ENCODE assay signal across 16 mouse cellular contexts in genomic region chr8:90245187-90245586, GRCm38 (mm10).
A peak's percentile ranks its signal among the peaks of the same experiment; 100 is the strongest.
DNase-seq lines count a peak whose midpoint lies in the region; ATAC-seq lines count a peak whose summit lies in the region.
"Had no signal": no experiment of that assay in that cellular context is flagged by ENCODE, and none has a peak within 500 bp of the region (broad histone marks: within the 10 kb centered on the region; RNA-seq: fewer than 3 reads in every experiment).

No protein-coding gene starts in this region.

- no peak overlapping the region for H3K9ac ChIP-seq in forebrain, embryonic 12.5 days
- no peak overlapping the region for H3K9ac ChIP-seq in forebrain, embryonic 15.5 days (replicated peaks)
- H3K9ac ChIP-seq in hindbrain, embryonic 16.5 days (ENCODE audit: low read depth, low read length) = no peak overlapping the region
- H3K9ac ChIP-seq in midbrain, embryonic 16.5 days (ENCODE audit: low read depth, low read length) = no peak overlapping the region
- no peak overlapping the region for H3K9ac ChIP-seq in heart, embryonic 11.5 days (ENCODE audit: low read depth, low read length)
- H3K9ac ChIP-seq in kidney, embryonic 16.5 days (replicated peaks; ENCODE audit: low read length) = no peak overlapping the region
- H3K9ac ChIP-seq: embryonic facial prominence, embryonic 15.5 days; intestine, embryonic 15.5 days; liver, postnatal 0 days had no signal

- ATAC-seq in forebrain, embryonic 12.5 days (ENCODE audit: low FRiP score) = no peak
- ATAC-seq in forebrain, embryonic 15.5 days (replicated peaks) = no peak
- no peak for ATAC-seq in hindbrain, embryonic 16.5 days
- no peak for ATAC-seq in midbrain, embryonic 16.5 days
- ATAC-seq in heart, embryonic 11.5 days (replicated peaks; ENCODE audit: insufficient number of reproducible peaks, low FRiP score, low TSS enrichment) = no peak
- no peak for ATAC-seq in kidney, embryonic 16.5 days (ENCODE audit: low FRiP score, low TSS enrichment)
- ATAC-seq: intestine, embryonic 15.5 days; liver, postnatal 0 days had no signal

- H3K4me2 ChIP-seq in forebrain, embryonic 12.5 days = peak overlapping the region; percentile 10; the same call in 1 of the 2 replicates
- no peak overlapping the region for H3K4me2 ChIP-seq in forebrain, embryonic 15.5 days (replicated peaks)
- H3K4me2 ChIP-seq in hindbrain, embryonic 16.5 days (ENCODE audit: low read length) = no peak overlapping the region
- no peak overlapping the region for H3K4me2 ChIP-seq in midbrain, embryonic 16.5 days (ENCODE audit: low read length)
- no peak overlapping the region for H3K4me2 ChIP-seq in heart, embryonic 11.5 days
- no peak overlapping the region for H3K4me2 ChIP-seq in kidney, embryonic 16.5 days (replicated peaks; ENCODE audit: low read depth, low read length)
- H3K4me2 ChIP-seq: embryonic facial prominence, embryonic 15.5 days; intestine, embryonic 15.5 days had no signal

- DNase-seq in heart, postnatal 4 days = no peak
- DNase-seq in layer of hippocampus, postnatal 36 days = no peak
- DNase-seq: liver, postnatal 0 days; lung, postnatal 36 days; thymus, adult 18-20 months had no signal

- H3K9me3 ChIP-seq in forebrain, embryonic 12.5 days = no peaks in the 10 kb centered on the region
- no peaks in the 10 kb centered on the region for H3K9me3 ChIP-seq in forebrain, embryonic 15.5 days
- H3K9me3 ChIP-seq in hindbrain, embryonic 16.5 days (ENCODE audit: control insufficient read depth, low read length) = no peaks in the 10 kb centered on the region
- no peaks in the 10 kb centered on the region for H3K9me3 ChIP-seq in midbrain, embryonic 16.5 days (replicated peaks; ENCODE audit: control insufficient read depth, low read length, poor library complexity, severe bottlenecking)
- no peaks in the 10 kb centered on the region for H3K9me3 ChIP-seq in heart, embryonic 11.5 days (replicated peaks; ENCODE audit: control insufficient read depth, low read length)
- H3K9me3 ChIP-seq in kidney, embryonic 16.5 days (ENCODE audit: low read length) = no peaks in the 10 kb centered on the region
- H3K9me3 ChIP-seq: embryonic facial prominence, embryonic 15.5 days; intestine, embryonic 15.5 days had no signal

- peaks cover 14% of the 10 kb centered on the region for H3K27me3 ChIP-seq in forebrain, embryonic 12.5 days
- no peaks in the 10 kb centered on the region for H3K27me3 ChIP-seq in forebrain, embryonic 15.5 days
- no peaks in the 10 kb centered on the region; the same call in 1 of the 2 replicates for H3K27me3 ChIP-seq in hindbrain, embryonic 16.5 days (replicated peaks; ENCODE audit: control insufficient read depth, insufficient read depth, low read length)
- no peaks in the 10 kb centered on the region for H3K27me3 ChIP-seq in midbrain, embryonic 16.5 days (ENCODE audit: control insufficient read depth, insufficient read depth, low read depth, low read length)
- H3K27me3 ChIP-seq in heart, embryonic 11.5 days (ENCODE audit: control insufficient read depth, insufficient read depth, low read length) = no peaks in the 10 kb centered on the region
- no peaks in the 10 kb centered on the region for H3K27me3 ChIP-seq in kidney, embryonic 16.5 days (ENCODE audit: insufficient read depth, low read length)
- H3K27me3 ChIP-seq: embryonic facial prominence, embryonic 15.5 days; intestine, embryonic 15.5 days had no signal

- H3K4me1 ChIP-seq in forebrain, embryonic 12.5 days = peaks cover 53% of the 10 kb centered on the region
- peaks cover 48% of the 10 kb centered on the region for H3K4me1 ChIP-seq in forebrain, embryonic 15.5 days
- H3K4me1 ChIP-seq in hindbrain, embryonic 16.5 days (ENCODE audit: control insufficient read depth, insufficient read depth, low read depth, low read length) = peaks cover 9% of the 10 kb centered on the region
- peaks cover 16% of the 10 kb centered on the region for H3K4me1 ChIP-seq in midbrain, embryonic 16.5 days (ENCODE audit: control insufficient read depth, insufficient read depth, low read length)
- H3K4me1 ChIP-seq in heart, embryonic 11.5 days (ENCODE audit: control insufficient read depth, insufficient read depth, low read length) = no peaks in the 10 kb centered on the region
- 0 out of 2 replicates have a peak, but pooled peaks cover 3% of the 10 kb centered on the region for H3K4me1 ChIP-seq in kidney, embryonic 16.5 days (ENCODE audit: insufficient read depth, low read length)
- H3K4me1 ChIP-seq: intestine, embryonic 15.5 days had no signal

- H3K36me3 ChIP-seq in forebrain, embryonic 12.5 days (replicated peaks) = peaks cover 19% of the 10 kb centered on the region
- H3K36me3 ChIP-seq in forebrain, embryonic 15.5 days = 0 out of 2 replicates have a peak, but pooled peaks cover 4% of the 10 kb centered on the region
- peaks cover 5% of the 10 kb centered on the region; the same call in 1 of the 2 replicates for H3K36me3 ChIP-seq in hindbrain, embryonic 16.5 days (ENCODE audit: control insufficient read depth, insufficient read depth, low read length)
- peaks cover 6% of the 10 kb centered on the region for H3K36me3 ChIP-seq in midbrain, embryonic 16.5 days (ENCODE audit: control insufficient read depth, insufficient read depth, low read length)
- H3K36me3 ChIP-seq in heart, embryonic 11.5 days (ENCODE audit: control insufficient read depth, insufficient read depth, low read length) = no peaks in the 10 kb centered on the region
- H3K36me3 ChIP-seq in kidney, embryonic 16.5 days (ENCODE audit: insufficient read depth, low read length) = peaks cover 13% of the 10 kb centered on the region
- H3K36me3 ChIP-seq: embryonic facial prominence, embryonic 15.5 days; intestine, embryonic 15.5 days had no signal

- peak overlapping the region; percentile 67 for H3K27ac ChIP-seq in forebrain, embryonic 12.5 days
- H3K27ac ChIP-seq in forebrain, embryonic 15.5 days (replicated peaks) = peak overlapping the region; percentile 70
- peak overlapping the region; percentile 39; the same call in 1 of the 2 replicates for H3K27ac ChIP-seq in hindbrain, embryonic 16.5 days (ENCODE audit: low read depth, low read length)
- peak overlapping the region; percentile 46; the same call in 1 of the 2 replicates for H3K27ac ChIP-seq in midbrain, embryonic 16.5 days (ENCODE audit: low read length)
- no peak overlapping the region for H3K27ac ChIP-seq in heart, embryonic 11.5 days (ENCODE audit: low read depth, low read length)
- no peak overlapping the region for H3K27ac ChIP-seq in kidney, embryonic 16.5 days (ENCODE audit: low read length)
- H3K27ac ChIP-seq: embryonic facial prominence, embryonic 15.5 days; heart, adult 2 months; intestine, embryonic 15.5 days; kidney, postnatal 0 days; layer of hippocampus, adult 2 months had no signal

- H3K4me3 ChIP-seq in forebrain, embryonic 12.5 days (replicated peaks) = no peak overlapping the region
- H3K4me3 ChIP-seq in forebrain, embryonic 15.5 days = no peak overlapping the region
- H3K4me3 ChIP-seq in hindbrain, embryonic 16.5 days (ENCODE audit: low read length) = no peak overlapping the region
- H3K4me3 ChIP-seq in midbrain, embryonic 16.5 days (ENCODE audit: low read depth, low read length) = no peak overlapping the region
- H3K4me3 ChIP-seq in heart, embryonic 11.5 days (ENCODE audit: low read depth, low read length) = no peak overlapping the region
- no peak overlapping the region for H3K4me3 ChIP-seq in kidney, embryonic 16.5 days (ENCODE audit: low read length)
- H3K4me3 ChIP-seq: embryonic facial prominence, embryonic 15.5 days; heart, adult 2 months; intestine, embryonic 15.5 days; layer of hippocampus, adult 2 months had no signal

- WGBS in forebrain, embryonic 12.5 days = 34% methylated on average over 5 of the region's 5 CpGs
- 27% methylated on average over 5 of the region's 5 CpGs for WGBS in forebrain, embryonic 15.5 days
- WGBS in hindbrain, embryonic 16.5 days = 31% methylated on average over 5 of the region's 5 CpGs
- WGBS in midbrain, embryonic 16.5 days = 26% methylated on average over 5 of the region's 5 CpGs
- 82% methylated on average over 5 of the region's 5 CpGs for WGBS in heart, embryonic 11.5 days (ENCODE audit: insufficient replicate concordance)
- 72% methylated on average over 5 of the region's 5 CpGs for WGBS in kidney, embryonic 16.5 days

Comparison
In these comparisons a context has a peak if more than half of its experiments do, and no peak if none do; other contexts are left out.
1. H3K27ac ChIP-seq: peak in forebrain, embryonic 12.5 days (single experiment), forebrain, embryonic 15.5 days (single experiment), hindbrain, embryonic 16.5 days (single experiment) and midbrain, embryonic 16.5 days (single experiment); none in heart, embryonic 11.5 days (single experiment) and kidney, embryonic 16.5 days (single experiment).